Mouse (Mus musculus): ENCODE results near the gene Myo9a. TPM values are rescaled to one million over a fixed set of nuclear protein-coding genes. Genes with fewer than 3 reads are reported as not detected.
"Not testable (repeated sequence)": the region's sequence is repeated elsewhere in the genome, so short reads cannot be mapped to it uniquely, and the experiment has no call there.

The Myo9a gene
- polyA plus RNA-seq, 1 experiment from 2014 or later, result 15.0 TPM

GRCm38 (mm10) chr9:59951001-59951750, 200.5 kb downstream of the Myo9a start:
- H3K27me3 ChIP-seq (ENCODE audit: control insufficient read depth, insufficient read depth, low read length), result no peaks in the 10 kb centered on the region

GRCm38 (mm10) chr9:59951943-59952342, 201.2 kb downstream of the Myo9a start:
- WGBS, result 60% methylated on average over 4 of the region's 4 CpGs
- H3K4me2 ChIP-seq (ENCODE audit: low read depth, low read length), result no peak overlapping the region
- ATAC-seq (ENCODE audit: insufficient read depth, low FRiP score), result peak; percentile 60

More at GRCm38 (mm10) chr9:59951001-59951750, 200.5 kb downstream of the Myo9a start:
- Histone ChIP-seq H3K9ac (ENCODE audit: low read length) (no peak overlapping the region), H3K4me1 (ENCODE audit: control insufficient read depth, insufficient read depth, low read length) (peaks cover 18% of the 10 kb centered on the region), H3K9me3 (replicated peaks; ENCODE audit: control insufficient read depth, low read length) (no peaks in the 10 kb centered on the region), H3K4me3 (replicated peaks; ENCODE audit: low read length) (no peak overlapping the region), H3K4me2 (ENCODE audit: low read depth, low read length) (no peak overlapping the region), H3K36me3 (ENCODE audit: control insufficient read depth, insufficient read depth, low read length) (no peaks in the 10 kb centered on the region), H3K27ac (ENCODE audit: low read length) (no peak overlapping the region)
- WGBS, result 93% methylated on average over 9 of the region's 9 CpGs
- no peak for ATAC-seq (ENCODE audit: insufficient read depth, low FRiP score)

GRCm38 (mm10) chr9:59952515-59953070, 201.9 kb downstream of the Myo9a start:
- Histone ChIP-seq H3K27me3 (ENCODE audit: control insufficient read depth, insufficient read depth, low read length) (no peaks in the 10 kb centered on the region), H3K9me3 (replicated peaks; ENCODE audit: control insufficient read depth, low read length) (no peaks in the 10 kb centered on the region), H3K9ac (ENCODE audit: low read length) (no peak overlapping the region), H3K36me3 (ENCODE audit: control insufficient read depth, insufficient read depth, low read length) (no peaks in the 10 kb centered on the region), H3K4me1 (ENCODE audit: control insufficient read depth, insufficient read depth, low read length) (peaks cover 18% of the 10 kb centered on the region), H3K27ac (ENCODE audit: low read length) (peak overlapping the region; percentile 38), H3K4me2 (ENCODE audit: low read depth, low read length) (no peak overlapping the region), H3K4me3 (replicated peaks; ENCODE audit: low read length) (no peak overlapping the region)
- 51% methylated on average over 8 of the region's 8 CpGs for WGBS
- peak; percentile 23; the same call in 1 of the 2 replicates for ATAC-seq (ENCODE audit: insufficient read depth, low FRiP score)

More at GRCm38 (mm10) chr9:59951943-59952342, 201.2 kb downstream of the Myo9a start:
- Histone ChIP-seq H3K27me3 (ENCODE audit: control insufficient read depth, insufficient read depth, low read length) (no peaks in the 10 kb centered on the region), H3K9me3 (replicated peaks; ENCODE audit: control insufficient read depth, low read length) (no peaks in the 10 kb centered on the region), H3K4me1 (ENCODE audit: control insufficient read depth, insufficient read depth, low read length) (peaks cover 18% of the 10 kb centered on the region), H3K36me3 (ENCODE audit: control insufficient read depth, insufficient read depth, low read length) (no peaks in the 10 kb centered on the region), H3K4me3 (replicated peaks; ENCODE audit: low read length) (no peak overlapping the region), H3K9ac (ENCODE audit: low read length) (no peak overlapping the region), H3K27ac (ENCODE audit: low read length) (peak overlapping the region; percentile 38; the same call in 1 of the 2 replicates)

GRCm38 (mm10) chr9:59953556-59953955, 202.9 kb downstream of the Myo9a start:
- WGBS, result 81% methylated on average over 7 of the region's 7 CpGs

GRCm38 (mm10) chr9:59955199-59955598, 204.5 kb downstream of the Myo9a start:
- Histone ChIP-seq H3K4me1 (ENCODE audit: control insufficient read depth, insufficient read depth, low read length) (peaks cover 18% of the 10 kb centered on the region), H3K27me3 (ENCODE audit: control insufficient read depth, insufficient read depth, low read length) (no peaks in the 10 kb centered on the region), H3K27ac (ENCODE audit: low read length) (peak overlapping the region; percentile 71; the same call in 1 of the 2 replicates), H3K9me3 (replicated peaks; ENCODE audit: control insufficient read depth, low read length) (no peaks in the 10 kb centered on the region), H3K36me3 (ENCODE audit: control insufficient read depth, insufficient read depth, low read length) (no peaks in the 10 kb centered on the region), H3K4me2 (ENCODE audit: low read depth, low read length) (no peak overlapping the region), H3K9ac (ENCODE audit: low read length) (no peak overlapping the region), H3K4me3 (replicated peaks; ENCODE audit: low read length) (no peak overlapping the region)
- no peak for ATAC-seq (ENCODE audit: insufficient read depth, low FRiP score)
- 36% methylated on average over 3 of the region's 3 CpGs for WGBS

More at GRCm38 (mm10) chr9:59953556-59953955, 202.9 kb downstream of the Myo9a start:
- Histone ChIP-seq H3K4me3 (replicated peaks; ENCODE audit: low read length) (no peak overlapping the region), H3K4me2 (ENCODE audit: low read depth, low read length) (no peak overlapping the region), H3K27me3 (ENCODE audit: control insufficient read depth, insufficient read depth, low read length) (no peaks in the 10 kb centered on the region), H3K9ac (ENCODE audit: low read length) (no peak overlapping the region), H3K4me1 (ENCODE audit: control insufficient read depth, insufficient read depth, low read length) (peaks cover 18% of the 10 kb centered on the region), H3K9me3 (replicated peaks; ENCODE audit: control insufficient read depth, low read length) (no peaks in the 10 kb centered on the region), H3K36me3 (ENCODE audit: control insufficient read depth, insufficient read depth, low read length) (no peaks in the 10 kb centered on the region), H3K27ac (ENCODE audit: low read length) (peak overlapping the region; percentile 25; the same call in 1 of the 2 replicates)
- ATAC-seq (ENCODE audit: insufficient read depth, low FRiP score), result no peak

- no peak for ATAC-seq (ENCODE audit: insufficient read depth, low FRiP score)
- Histone ChIP-seq H3K4me3 (replicated peaks; ENCODE audit: low read length) (no peak overlapping the region), H3K36me3 (ENCODE audit: control insufficient read depth, insufficient read depth, low read length) (no peaks in the 10 kb centered on the region), H3K9me3 (replicated peaks; ENCODE audit: control insufficient read depth, low read length) (no peaks in the 10 kb centered on the region), H3K27ac (ENCODE audit: low read length) (peak overlapping the region; percentile 71), H3K4me1 (ENCODE audit: control insufficient read depth, insufficient read depth, low read length) (peaks cover 18% of the 10 kb centered on the region), H3K4me2 (ENCODE audit: low read depth, low read length) (no peak overlapping the region), H3K9ac (ENCODE audit: low read length) (peak overlapping the region; percentile 18; the same call in 1 of the 2 replicates), H3K27me3 (ENCODE audit: control insufficient read depth, insufficient read depth, low read length) (no peaks in the 10 kb centered on the region)
- WGBS, result 67% methylated on average over 6 of the region's 6 CpGs
Observed at GRCm38 (mm10) chr9:59955692-59956091, 205.0 kb downstream of the Myo9a start.

- Histone ChIP-seq H3K4me3 (replicated peaks; ENCODE audit: low read length) (peak overlapping the region; percentile 20), H3K9me3 (replicated peaks; ENCODE audit: control insufficient read depth, low read length) (no peaks in the 10 kb centered on the region), H3K9ac (ENCODE audit: low read length) (no peak overlapping the region), H3K27me3 (ENCODE audit: control insufficient read depth, insufficient read depth, low read length) (no peaks in the 10 kb centered on the region), H3K4me2 (ENCODE audit: low read depth, low read length) (peak overlapping the region; percentile 16; the same call in 1 of the 2 replicates), H3K36me3 (ENCODE audit: control insufficient read depth, insufficient read depth, low read length) (no peaks in the 10 kb centered on the region), H3K4me1 (ENCODE audit: control insufficient read depth, insufficient read depth, low read length) (peaks cover 18% of the 10 kb centered on the region), H3K27ac (ENCODE audit: low read length) (no peak overlapping the region)
- no peak for ATAC-seq (ENCODE audit: insufficient read depth, low FRiP score)
- 27% methylated on average over 6 of the region's 6 CpGs for WGBS
Observed at GRCm38 (mm10) chr9:59956496-59956895, 205.8 kb downstream of the Myo9a start.

GRCm38 (mm10) chr9:59958115-59958514, 207.4 kb downstream of the Myo9a start:
- H3K27ac ChIP-seq (ENCODE audit: low read length); H3K4me2 ChIP-seq (ENCODE audit: low read depth, low read length); H3K9me3 ChIP-seq (replicated peaks; ENCODE audit: control insufficient read depth, low read length); H3K36me3 ChIP-seq (ENCODE audit: control insufficient read depth, insufficient read depth, low read length); ATAC-seq (ENCODE audit: insufficient read depth, low FRiP score); H3K4me3 ChIP-seq (replicated peaks; ENCODE audit: low read length); H3K27me3 ChIP-seq (ENCODE audit: control insufficient read depth, insufficient read depth, low read length); H3K4me1 ChIP-seq (ENCODE audit: control insufficient read depth, insufficient read depth, low read length); H3K9ac ChIP-seq (ENCODE audit: low read length): not testable (repeated sequence)
- 67% methylated on average over 1 of the region's 1 CpGs for WGBS

GRCm38 (mm10) chr9:59959276-59959675, 208.6 kb downstream of the Myo9a start:
- peaks cover 9% of the 10 kb centered on the region for H3K4me1 ChIP-seq (ENCODE audit: control insufficient read depth, insufficient read depth, low read length)
- no peaks in the 10 kb centered on the region for H3K27me3 ChIP-seq (ENCODE audit: control insufficient read depth, insufficient read depth, low read length)
- no peak overlapping the region for H3K4me3 ChIP-seq (replicated peaks; ENCODE audit: low read length)
- no peak overlapping the region for H3K9ac ChIP-seq (ENCODE audit: low read length)
- H3K27ac ChIP-seq (ENCODE audit: low read length), result no peak overlapping the region
- peak; percentile 75 for ATAC-seq (ENCODE audit: insufficient read depth, low FRiP score)
- H3K9me3 ChIP-seq (replicated peaks; ENCODE audit: control insufficient read depth, low read length), result no peaks in the 10 kb centered on the region
- 2% methylated on average over 8 of the region's 8 CpGs for WGBS
- no peak overlapping the region for H3K4me2 ChIP-seq (ENCODE audit: low read depth, low read length)
- no peaks in the 10 kb centered on the region for H3K36me3 ChIP-seq (ENCODE audit: control insufficient read depth, insufficient read depth, low read length)

Data from stomach, embryonic 16.5 days (tissue).